Mouse (Mus musculus) kidney, adult 8-10 months (tissue): ENCODE results near the gene Prkcz.

Source experiments
- DNase-seq, 2 experiments: peaks; one replicate each; pipeline ENCODE4 v3.0.0; 2022

Prkcz gene

DNA sequence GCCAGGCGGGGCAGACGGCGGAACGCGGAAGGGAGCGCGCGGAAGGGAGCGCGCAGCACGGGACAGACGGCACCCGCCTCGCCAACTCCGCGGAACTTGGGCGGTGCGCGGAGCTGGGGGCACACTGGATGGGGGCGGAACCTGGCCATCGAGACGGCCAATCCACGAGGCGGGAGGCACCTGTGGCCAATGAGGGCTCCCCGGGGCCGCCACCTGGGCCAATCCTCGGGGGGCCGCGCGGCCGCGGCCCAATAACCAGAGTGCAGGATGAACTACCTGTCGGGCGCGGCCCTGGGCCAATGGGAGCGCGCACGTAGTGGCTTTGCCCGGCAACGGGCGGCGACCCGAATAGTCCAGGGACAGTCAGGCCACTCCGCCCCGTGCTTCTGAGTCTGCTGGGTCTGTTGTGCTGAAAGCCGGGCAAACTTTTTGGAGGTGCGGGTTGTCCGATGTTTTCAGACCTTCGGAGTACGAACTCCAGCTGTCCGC is at the start of gene Prkcz:
Prkcz (minus strand) TSS at position 59 of the 489 bp plus-strand sequence.
- DNase-seq = peak; percentile 96 to 97

GRCm38 (mm10) chr4:155409058-155409776 is 48.1 kb upstream of the Prkcz start, which contains the start of gene Cfap74:
Gene Cfap74 (plus strand): TSS chr4:155409190.
- peak; percentile 48 to 56 for DNase-seq

- no peak for DNase-seq
Observed at GRCm38 (mm10) chr4:155408695-155409057, 47.5 kb upstream of the Prkcz start.

DNA sequence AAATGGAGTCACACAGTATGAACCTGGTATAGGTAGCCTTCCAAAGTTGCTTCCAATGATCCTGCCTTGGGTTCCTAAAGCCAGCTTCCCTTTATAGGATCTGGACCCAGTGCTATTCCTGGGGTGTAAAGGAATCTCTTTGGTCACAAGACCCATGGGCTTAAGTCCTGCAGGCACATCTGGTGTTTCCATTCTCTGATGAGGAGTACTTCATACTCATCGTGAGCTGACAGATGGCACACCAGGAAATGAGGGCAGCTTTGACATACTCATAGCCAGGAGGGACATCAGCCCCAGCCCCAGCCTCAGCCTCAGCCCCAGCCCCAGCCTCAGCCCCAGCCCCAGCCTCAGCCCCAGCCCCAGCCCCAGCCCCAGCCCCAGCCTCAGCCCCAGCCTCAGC is 41.3 kb upstream of the Prkcz start:
- DNase-seq = no peak

- DNase-seq = no peak
Observed at GRCm38 (mm10) chr4:155401121-155401520, 40.0 kb upstream of the Prkcz start.

GRCm38 (mm10) chr4:155398222-155398540 is 37.0 kb upstream of the Prkcz start:
- no peak for DNase-seq

DNA sequence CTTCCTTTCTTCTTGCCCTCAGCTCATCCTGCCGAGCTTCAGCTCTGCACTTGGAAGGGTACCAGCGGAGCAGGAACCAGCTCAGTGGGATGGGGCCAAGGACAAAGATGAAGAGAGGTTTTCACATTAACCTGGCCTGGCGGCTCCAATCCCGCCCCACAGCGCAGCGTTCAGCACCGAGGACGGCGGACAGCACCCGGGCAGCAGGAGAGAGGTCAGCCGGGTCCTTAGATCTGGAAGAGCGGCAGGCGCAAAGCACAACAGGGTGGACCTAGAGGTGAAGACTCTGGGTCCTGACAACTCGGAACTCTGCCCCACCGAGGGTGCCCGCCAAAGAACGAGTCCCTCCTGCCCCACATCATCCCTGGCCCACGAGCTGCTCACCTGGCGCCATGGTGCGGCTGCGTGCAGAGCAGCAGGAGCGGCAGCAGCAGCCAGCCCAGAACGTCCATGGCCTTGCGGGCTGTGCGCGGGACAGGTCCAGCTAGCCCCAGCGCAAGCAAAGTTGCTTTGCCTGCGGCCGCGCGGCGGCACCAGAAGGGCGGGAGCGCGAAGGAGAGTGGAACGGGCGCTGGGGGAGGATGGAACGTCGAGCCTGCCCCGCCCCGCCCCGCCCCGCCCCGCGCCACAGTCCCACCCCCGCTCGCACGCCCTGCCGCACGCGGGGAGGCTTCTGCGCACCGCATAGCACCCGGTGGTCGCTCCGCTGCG is 36.5 kb upstream of the Prkcz start, which contains the start of gene Gabrd:
Gabrd (minus strand) TSS at position 602 of the 711 bp plus-strand sequence.
- peak; percentile 65 to 75 for DNase-seq

- no peak for DNase-seq
Observed at GRCm38 (mm10) chr4:155396751-155397150, 35.6 kb upstream of the Prkcz start.

DNA sequence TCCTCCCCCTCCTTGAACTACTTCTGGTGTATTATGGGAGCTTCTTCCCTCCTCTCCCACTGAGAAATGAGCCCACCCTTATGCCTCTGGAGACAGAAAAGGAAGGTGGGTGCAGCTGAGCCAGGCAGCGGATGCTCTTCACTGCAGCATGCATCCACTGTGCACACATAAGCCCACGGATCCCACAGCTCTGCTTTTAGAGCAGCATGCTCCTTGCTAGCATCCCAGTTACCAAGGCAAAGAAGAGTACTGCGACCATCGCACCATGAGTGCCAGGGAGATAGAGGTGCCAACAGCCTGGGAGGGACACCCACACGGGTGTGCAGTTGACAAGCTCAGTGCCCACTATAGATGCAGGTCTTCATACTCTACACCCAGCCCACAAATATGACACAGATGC is 34.3 kb upstream of the Prkcz start:
- no peak for DNase-seq

- DNase-seq = no peak
Observed at GRCm38 (mm10) chr4:155387166-155387565, 26.0 kb upstream of the Prkcz start.

DNA sequence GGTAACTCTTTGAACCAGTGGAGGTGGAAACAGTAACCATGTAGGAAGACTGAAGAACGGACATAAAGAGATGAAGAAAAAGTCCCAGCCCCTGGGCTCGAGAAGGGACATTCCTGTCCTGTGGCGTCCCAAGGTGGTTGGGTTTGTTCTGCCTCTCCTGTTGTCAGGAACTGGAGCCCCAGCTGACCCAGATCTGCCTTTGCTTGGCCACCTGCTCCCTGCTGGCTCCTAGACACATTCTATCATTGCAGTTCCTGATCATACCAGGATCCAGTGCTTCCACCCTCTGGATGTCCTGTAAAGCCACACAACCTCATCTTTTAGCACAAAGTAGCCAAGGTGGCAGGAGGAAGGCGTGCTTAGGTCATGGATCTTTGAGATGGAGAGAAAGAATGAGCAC is 22.2 kb upstream of the Prkcz start:
- no peak for DNase-seq

GRCm38 (mm10) chr4:155382752-155383151 is 21.6 kb upstream of the Prkcz start:
- no peak for DNase-seq

DNA sequence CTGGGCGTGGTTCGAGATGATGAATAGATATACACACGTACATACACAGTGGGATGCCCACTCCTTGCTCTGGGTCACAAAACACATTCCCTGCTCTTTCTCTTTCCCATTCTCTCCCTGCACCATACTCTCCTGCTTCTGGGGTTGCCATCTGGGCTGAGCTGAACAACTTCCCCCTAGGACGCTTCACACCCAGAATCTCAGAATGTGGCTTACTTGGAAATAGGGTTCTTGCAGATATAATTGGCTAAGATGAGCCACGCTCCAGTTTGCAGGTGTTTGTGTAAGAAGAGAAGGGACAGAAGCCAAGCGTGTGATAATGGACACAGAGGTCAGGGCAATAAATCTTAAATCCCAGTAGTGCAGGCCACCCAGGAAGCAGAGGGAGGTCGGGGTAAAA is 20.8 kb upstream of the Prkcz start:
- no peak for DNase-seq

- peak in 1 of 2 experiments; percentile 44 for DNase-seq
Observed at GRCm38 (mm10) chr4:155371797-155372735, 10.9 kb upstream of the Prkcz start.

DNA sequence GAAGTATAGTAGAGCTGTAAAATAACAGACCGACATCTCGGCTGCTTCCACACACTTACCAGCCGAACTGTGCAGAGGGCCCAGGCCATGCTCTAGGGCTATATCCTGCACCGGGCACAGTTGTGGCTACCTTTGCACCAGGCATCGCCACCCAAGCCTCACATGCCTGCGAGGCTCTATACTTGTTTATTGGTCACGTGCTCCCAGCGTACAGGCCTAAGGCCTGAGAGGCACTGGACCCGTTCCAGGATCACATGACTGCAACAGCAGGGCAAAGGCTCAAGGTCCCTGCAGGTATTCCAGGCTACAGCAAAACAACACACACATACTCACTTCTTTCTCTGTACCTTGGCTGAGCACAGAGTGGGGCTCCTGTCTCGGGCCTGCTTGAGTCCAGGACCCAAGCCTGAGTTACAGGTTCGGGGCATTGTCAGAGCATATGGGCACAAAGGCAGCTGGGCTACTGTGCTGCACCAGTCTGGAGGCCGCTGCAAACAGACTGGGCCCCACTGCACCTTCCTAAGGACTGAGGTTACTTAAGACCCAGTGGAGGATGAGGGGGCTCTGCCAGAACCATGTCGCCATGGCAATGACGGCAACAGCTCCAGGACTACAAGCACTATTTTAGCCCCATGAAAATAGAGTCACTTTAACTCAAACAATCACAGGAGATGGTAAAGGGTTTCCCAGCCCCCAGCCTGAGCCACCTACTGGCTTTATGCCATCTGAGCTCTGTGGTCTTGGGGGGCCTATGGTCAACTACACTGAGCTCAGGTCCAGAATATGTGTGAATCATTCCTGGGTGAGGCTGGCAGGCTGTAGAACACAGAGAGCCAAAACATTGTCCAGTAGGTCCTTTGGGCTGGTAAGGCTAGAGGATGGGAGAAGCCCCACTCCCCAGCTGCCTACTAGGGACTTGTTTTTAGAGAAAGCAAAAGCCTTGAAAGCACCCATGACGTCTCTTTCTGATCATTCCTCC is 9.9 kb upstream of the Prkcz start:
- peak; percentile 95 to 96 for DNase-seq

DNA sequence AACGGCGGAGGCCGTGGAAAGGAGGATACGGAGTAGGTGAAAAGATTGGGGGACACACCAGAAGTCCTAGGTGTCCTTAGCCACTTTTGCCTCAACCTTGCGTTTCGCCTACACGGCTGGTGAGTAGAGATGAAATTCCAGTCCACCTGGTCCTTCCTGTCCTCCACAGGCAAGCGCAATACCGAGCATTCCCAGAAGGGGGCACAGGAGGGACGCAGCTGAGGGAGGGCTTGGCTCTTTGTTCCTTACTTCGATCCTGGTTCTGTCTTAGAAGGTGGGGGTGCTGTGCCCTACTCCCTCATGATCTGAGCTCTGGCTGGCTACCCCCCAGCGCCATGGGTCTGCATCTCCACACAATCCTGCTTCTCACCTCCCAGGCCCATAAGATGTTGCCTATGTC is 7.5 kb upstream of the Prkcz start:
- DNase-seq = peak; percentile 77 to 90

- no peak for DNase-seq
Observed at GRCm38 (mm10) chr4:155367739-155368138, 6.6 kb upstream of the Prkcz start.

DNA sequence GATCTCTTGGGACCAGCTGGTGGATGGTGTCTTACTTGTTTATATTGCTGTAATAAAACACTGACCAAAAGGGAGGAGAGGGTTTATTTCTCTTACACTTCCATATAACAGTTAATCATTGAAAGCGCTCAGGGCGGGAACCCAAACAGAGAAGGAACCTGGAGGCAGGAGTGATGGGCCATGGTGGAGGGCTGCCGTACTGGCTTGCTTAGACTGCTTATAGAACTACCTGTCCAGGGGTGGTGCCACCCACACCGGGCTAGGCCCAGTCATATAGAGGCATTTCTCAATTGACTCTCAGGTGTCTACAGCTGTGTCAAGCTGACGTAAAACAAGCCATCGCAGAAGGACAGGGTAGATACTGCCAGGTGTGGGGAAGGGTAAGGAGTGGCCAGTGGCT is 5.6 kb upstream of the Prkcz start:
- DNase-seq = no peak

- no peak for DNase-seq
Observed at GRCm38 (mm10) chr4:155362443-155362842, 1.3 kb upstream of the Prkcz start.

GRCm38 (mm10) chr4:155360856-155361255 is 305 bp downstream of the Prkcz start:
- peak in 1 of 2 experiments; percentile 45 for DNase-seq

- peak; percentile 74 to 76 for DNase-seq
Observed at GRCm38 (mm10) chr4:155359560-155360464, 1.3 kb downstream of the Prkcz start.
